Mouse (Mus musculus) midbrain, embryonic 14.5 days (tissue): ENCODE results near the gene Grik1. TPM values are rescaled to one million over a fixed set of nuclear protein-coding genes. Genes with fewer than 3 reads are reported as not detected.
A peak's percentile ranks its signal among the peaks of the same experiment; 100 is the strongest.

ENCODE experiments used
- ATAC-seq: fragments of 200-750 bp; cut with Nextera tagmentation; 2 replicates; pipeline ENCODE4 v1.8.0; 2017; ENCODE audit warnings: moderate number of reproducible peaks, moderate library complexity; ENCODE audit not compliant: low FRiP score, low TSS enrichment
- DNase-seq: peaks from one replicate; pipeline ENCODE4 v3.0.0-alpha.2; 2015
- H3K27ac ChIP-seq: fragments of 300-500 bp; sonication (generic); replicated peaks from 2 replicates; pipeline ENCODE4 v1.5.1; 2014; ENCODE audit warnings: mild to moderate bottlenecking, low read depth, low read length, moderate library complexity
- H3K27me3 ChIP-seq: fragments of 300-500 bp; sonication (generic); 2 replicates; pipeline ENCODE4 v1.6.1; 2014; ENCODE audit warnings: low read length, control low read depth, mixed read lengths; ENCODE audit not compliant: control insufficient read depth, insufficient read depth
- H3K36me3 ChIP-seq: fragments of 300-500 bp; sonication (generic); 2 replicates; pipeline ENCODE4 v1.6.1; 2014; ENCODE audit warnings: low read length, control low read depth; ENCODE audit not compliant: control insufficient read depth, insufficient read depth
- H3K4me1 ChIP-seq: fragments of 300-500 bp; sonication (generic); 2 replicates; pipeline ENCODE4 v1.6.1; 2014; ENCODE audit warnings: mild to moderate bottlenecking, antibody characterized with exemption, low read length, control low read depth; ENCODE audit not compliant: control insufficient read depth, insufficient read depth
- H3K4me2 ChIP-seq: fragments of 300-500 bp; sonication (generic); 2 replicates; pipeline ENCODE4 v1.6.1; 2014; ENCODE audit warnings: mild to moderate bottlenecking, low read length, moderate library complexity
- H3K4me3 ChIP-seq: fragments of 300-500 bp; sonication (generic); replicated peaks from 2 replicates; pipeline ENCODE4 v1.5.1; 2014; ENCODE audit warnings: low read depth, low read length
- H3K9ac ChIP-seq: fragments of 300-500 bp; sonication (generic); replicated peaks from 2 replicates; pipeline ENCODE4 v1.6.1; 2014; ENCODE audit warnings: mild to moderate bottlenecking, low read length, moderate library complexity
- H3K9me3 ChIP-seq: fragments of 300-500 bp; sonication (generic); 2 replicates; pipeline ENCODE4 v1.6.1; 2016; ENCODE audit warnings: low read length, control low read depth, mixed read lengths; ENCODE audit not compliant: control insufficient read depth
- WGBS: fragments of 180-500 bp; shearing (Covaris S2); extraction: QIAGEN DNeasy Blood & Tissue Kit; methylation state at CpG from one replicate; pipeline ENCODE4 v1.1.7; 2014; 5-methylcytosine and 5-hydroxymethylcytosine counted together
- polyA plus RNA-seq: library from polyadenylated mRNA; unstranded; fragments of >200 nt; fragmentation: Nextera tagmentation; extraction: Ambion mirVana; gene quantifications from 2 replicates; pipeline ENCODE4 v1.2.1, GENCODE M21; 2014

The Grik1 gene
- polyA plus RNA-seq, 1 experiment from 2014 or later, result 26.1 TPM

GRCm38 (mm10) chr16:87851550-87851949 lies 438.5 kb downstream of the Grik1 start:
- no peak for DNase-seq
- peak; percentile 24; the same call in 1 of the 2 replicates for ATAC-seq

GRCm38 (mm10) chr16:87848799-87849198 lies 441.3 kb downstream of the Grik1 start:
- H3K4me2 ChIP-seq, result no peak overlapping the region
- H3K36me3 ChIP-seq, result no peaks in the 10 kb centered on the region
- no peaks in the 10 kb centered on the region for H3K9me3 ChIP-seq
- WGBS, result 95% methylated on average over 3 of the region's 3 CpGs
- H3K9ac ChIP-seq, result no peak overlapping the region
- no peak overlapping the region for H3K4me3 ChIP-seq
- H3K27me3 ChIP-seq, result no peaks in the 10 kb centered on the region
- ATAC-seq (no peak), DNase-seq (no peak)
- no peaks in the 10 kb centered on the region for H3K4me1 ChIP-seq
- H3K27ac ChIP-seq, result no peak overlapping the region

More at GRCm38 (mm10) chr16:87851550-87851949, 438.5 kb downstream of the Grik1 start:
- H3K27me3 ChIP-seq, result no peaks in the 10 kb centered on the region
- no peak overlapping the region for H3K4me3 ChIP-seq
- no peaks in the 10 kb centered on the region for H3K4me1 ChIP-seq
- H3K36me3 ChIP-seq, result no peaks in the 10 kb centered on the region
- no peaks in the 10 kb centered on the region for H3K9me3 ChIP-seq
- no peak overlapping the region for H3K4me2 ChIP-seq
- H3K27ac ChIP-seq, result no peak overlapping the region
- no peak overlapping the region for H3K9ac ChIP-seq
- 51% methylated on average over 2 of the region's 2 CpGs for WGBS

Other genes starting within 250 kb of the Grik1 start
- not detected in 2 replicates for gene Cldn17, start 216.7 kb upstream of the Grik1 start, polyA plus RNA-seq